Mouse (Mus musculus) CD4-positive, CD25-positive, alpha-beta regulatory T cell, adult 4 months (primary cell): ENCODE results near the gene Phf21b. TPM values are rescaled to one million over a fixed set of nuclear protein-coding genes. Genes with fewer than 3 reads are reported as not detected.
"Not testable (repeated sequence)": the region's sequence is repeated elsewhere in the genome, so short reads cannot be mapped to it uniquely, and the experiment has no call there.

Source experiments
- ATAC-seq: one replicate; pipeline ENCODE4 v1.8.0; 2017
- polyA plus RNA-seq, 2 experiments: library from polyadenylated mRNA; unstranded; fragments of 100-300 nt; shearing (Covaris generic); gene quantifications; one replicate each; pipeline ENCODE4 v1.2.1; 2017

The Phf21b gene
- polyA plus RNA-seq, 2 experiments from 2014 or later = 0.96 to 1.9 TPM

- no peak for ATAC-seq
Observed at GRCm38 (mm10) chr15:84772191-84773111, 83.4 kb downstream of the Phf21b start.

GRCm38 (mm10) chr15:84769641-84770341 is 86.1 kb downstream of the Phf21b start:
- no peak for ATAC-seq

- ATAC-seq = not testable (repeated sequence)
Observed at GRCm38 (mm10) chr15:84768531-84768930, 87.3 kb downstream of the Phf21b start.

GRCm38 (mm10) chr15:84766621-84767020 is 89.2 kb downstream of the Phf21b start:
- no peak for ATAC-seq

GRCm38 (mm10) chr15:84763423-84763812 is 92.4 kb downstream of the Phf21b start:
- ATAC-seq = no peak

- no peak for ATAC-seq
Observed at GRCm38 (mm10) chr15:84762712-84763422, 93.0 kb downstream of the Phf21b start.

GRCm38 (mm10) chr15:84758493-84758892 is 97.4 kb downstream of the Phf21b start:
- no peak for ATAC-seq

- no peak for ATAC-seq
Observed at GRCm38 (mm10) chr15:84756426-84756825, 99.4 kb downstream of the Phf21b start.

GRCm38 (mm10) chr15:84754987-84755386 is 100.9 kb downstream of the Phf21b start:
- no peak for ATAC-seq

- no peak for ATAC-seq
Observed at GRCm38 (mm10) chr15:84745831-84746230, 110.0 kb downstream of the Phf21b start.

- no peak for ATAC-seq
Observed at GRCm38 (mm10) chr15:84744308-84744707, 111.5 kb downstream of the Phf21b start.

- ATAC-seq = no peak
Observed at GRCm38 (mm10) chr15:84743347-84743746, 112.5 kb downstream of the Phf21b start.

- no peak for ATAC-seq
Observed at GRCm38 (mm10) chr15:84741573-84741972, 114.3 kb downstream of the Phf21b start.

GRCm38 (mm10) chr15:84738246-84738645 is 117.6 kb downstream of the Phf21b start:
- ATAC-seq = no peak

- ATAC-seq = no peak
Observed at GRCm38 (mm10) chr15:84736994-84737346, 118.9 kb downstream of the Phf21b start.

GRCm38 (mm10) chr15:84736346-84736993 is 119.4 kb downstream of the Phf21b start:
- ATAC-seq = no peak

Other genes with a start within 250 kb of the Phf21b start
- gene Prr5, start 186.4 kb downstream of the Phf21b start, polyA plus RNA-seq = under 1 TPM in 1 of 2 experiments, not detected in 1; 0.56 TPM
- not detected for gene Arhgap8, start 136.0 kb downstream of the Phf21b start, polyA plus RNA-seq
- under 1 TPM; 0.44 to 0.68 TPM for gene Gm29666, start 64.0 kb upstream of the Phf21b start, polyA plus RNA-seq
- 10 to 100 TPM; 25.6 to 25.7 TPM for gene Nup50, start 67.4 kb upstream of the Phf21b start, polyA plus RNA-seq
- gene 5031439G07Rik, start 132.5 kb upstream of the Phf21b start, polyA plus RNA-seq = 1 to 10 TPM; 1.4 to 2.0 TPM
- not detected for gene Upk3a, start 161.1 kb upstream of the Phf21b start, polyA plus RNA-seq
- gene Fam118a, start 172.9 kb upstream of the Phf21b start, polyA plus RNA-seq = 10 to 100 TPM; 38.3 to 46.1 TPM